Mouse (Mus musculus): Measurements from ENCODE around the gene Creb5.

- TF ChIP-seq CTCF (IDR thresholded peaks at IDR 0.05) (no peak), EP300 (IDR thresholded peaks at IDR 0.05) (no peak)
Observed at GRCm38 (mm10) chr6:53572456-53572855, 285.4 kb downstream of the Creb5 start.

All from lung, postnatal 0 days (tissue).